Mouse (Mus musculus) thymus, adult 18-20 months (tissue): ENCODE results near the gene Fbxw5.

Experiments used
- DNase-seq, 2 experiments: peaks; one replicate each; pipeline ENCODE4 v3.0.0; 2022; ENCODE audit warnings: mixed read lengths in 2 of 2

Fbxw5 gene

DNA sequence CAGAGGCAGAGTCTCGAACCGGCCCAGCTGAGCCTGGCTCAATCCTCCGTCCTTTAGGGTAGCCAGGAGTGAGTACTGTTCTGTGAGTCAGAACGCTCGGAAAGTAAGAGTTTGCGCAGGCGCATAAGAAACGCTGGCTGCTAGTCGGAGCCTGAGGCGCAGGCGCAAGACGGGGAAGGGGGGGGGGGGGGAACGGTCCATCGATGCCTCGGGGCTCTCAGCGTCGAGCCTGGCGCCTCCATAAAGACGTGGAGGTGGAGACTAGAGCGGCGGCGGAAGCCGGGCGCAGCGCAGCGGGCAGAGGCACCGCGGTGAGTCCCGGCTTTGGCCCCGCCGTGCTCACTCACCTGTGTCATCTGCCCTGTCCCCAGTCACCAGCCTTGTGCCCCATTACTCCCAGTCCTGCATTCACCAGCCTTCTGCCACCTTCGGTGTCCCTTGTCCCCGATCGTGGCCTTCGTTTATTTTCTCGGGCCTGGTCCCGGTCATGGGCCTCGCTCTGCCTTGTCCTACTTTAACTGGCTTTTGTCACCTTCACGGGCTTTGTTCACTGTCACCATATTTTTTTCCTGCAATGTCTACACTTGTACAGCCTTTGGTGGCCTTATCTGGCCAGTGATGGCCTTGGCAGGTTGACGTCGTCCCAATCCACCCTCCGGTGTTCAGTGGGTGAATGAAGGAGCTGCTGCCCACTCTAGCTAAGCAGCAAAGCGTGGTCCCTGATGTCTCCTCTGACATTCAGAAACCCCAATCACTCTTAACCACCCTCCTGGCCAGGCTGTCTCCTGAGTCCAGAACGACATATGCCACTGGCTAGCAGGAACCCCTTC is at the start of gene Fbxw5:
Gene Fbxw5 (plus strand): TSS at position 175 of the 830 bp plus-strand sequence.
- peak; percentile 72 to 81 for DNase-seq

DNA sequence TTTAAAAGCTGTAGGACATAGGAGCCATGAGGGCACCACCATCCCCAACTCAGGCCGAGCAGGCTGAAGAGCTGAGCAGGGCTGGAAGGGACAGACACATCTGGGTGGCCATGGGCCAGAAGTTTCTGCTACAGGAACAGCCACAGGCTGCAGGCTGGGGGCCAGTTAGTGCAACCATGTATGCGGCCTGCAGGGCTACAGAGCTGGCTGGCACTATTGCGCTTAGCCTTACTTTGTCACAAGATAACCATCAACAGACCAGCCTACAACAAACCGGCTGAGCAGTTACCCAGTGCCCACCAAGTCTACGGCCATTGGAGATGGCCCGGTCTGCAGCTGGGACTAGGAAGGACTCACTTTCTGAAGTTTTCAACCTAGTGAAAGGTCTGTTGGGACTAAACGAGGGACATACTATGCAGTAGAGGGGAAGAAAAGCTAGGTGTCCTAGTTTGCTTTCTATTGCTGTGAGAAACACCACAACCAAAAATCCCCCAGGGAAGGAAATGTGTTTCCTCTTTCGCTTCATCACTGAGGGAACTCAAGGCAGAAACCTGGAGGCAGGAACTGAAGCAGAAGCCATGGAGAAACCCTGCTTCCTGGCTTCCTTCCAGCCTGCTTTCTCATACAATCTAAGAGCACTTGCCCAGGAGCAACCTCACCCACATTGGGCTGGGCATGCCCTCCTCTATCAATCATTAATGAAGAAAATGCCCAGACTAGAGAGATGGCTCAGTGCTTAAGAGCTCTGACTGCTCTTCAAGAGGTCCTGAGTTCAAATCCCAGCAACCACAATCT is 49.5 kb upstream of the Fbxw5 start:
- no peak for DNase-seq

DNA sequence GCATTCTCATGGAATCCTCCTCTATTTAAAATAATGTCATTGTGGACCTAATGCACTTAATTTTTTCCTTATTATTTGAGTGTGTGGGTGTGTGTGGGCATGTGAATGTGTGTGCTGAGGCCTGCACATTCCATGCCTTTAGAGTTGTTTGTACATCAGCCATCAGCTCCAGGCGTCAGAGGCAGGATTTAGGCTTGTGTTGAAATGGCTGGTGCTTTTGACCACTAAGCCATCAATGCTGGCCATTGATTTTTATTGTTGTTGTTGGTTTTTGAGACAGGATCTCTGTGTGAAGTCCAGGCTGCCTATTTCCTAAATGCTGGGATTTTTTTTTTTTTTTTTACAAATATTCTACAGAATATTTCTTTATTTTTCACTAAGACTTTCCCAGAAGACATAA is 47.6 kb upstream of the Fbxw5 start:
- no peak for DNase-seq

DNA sequence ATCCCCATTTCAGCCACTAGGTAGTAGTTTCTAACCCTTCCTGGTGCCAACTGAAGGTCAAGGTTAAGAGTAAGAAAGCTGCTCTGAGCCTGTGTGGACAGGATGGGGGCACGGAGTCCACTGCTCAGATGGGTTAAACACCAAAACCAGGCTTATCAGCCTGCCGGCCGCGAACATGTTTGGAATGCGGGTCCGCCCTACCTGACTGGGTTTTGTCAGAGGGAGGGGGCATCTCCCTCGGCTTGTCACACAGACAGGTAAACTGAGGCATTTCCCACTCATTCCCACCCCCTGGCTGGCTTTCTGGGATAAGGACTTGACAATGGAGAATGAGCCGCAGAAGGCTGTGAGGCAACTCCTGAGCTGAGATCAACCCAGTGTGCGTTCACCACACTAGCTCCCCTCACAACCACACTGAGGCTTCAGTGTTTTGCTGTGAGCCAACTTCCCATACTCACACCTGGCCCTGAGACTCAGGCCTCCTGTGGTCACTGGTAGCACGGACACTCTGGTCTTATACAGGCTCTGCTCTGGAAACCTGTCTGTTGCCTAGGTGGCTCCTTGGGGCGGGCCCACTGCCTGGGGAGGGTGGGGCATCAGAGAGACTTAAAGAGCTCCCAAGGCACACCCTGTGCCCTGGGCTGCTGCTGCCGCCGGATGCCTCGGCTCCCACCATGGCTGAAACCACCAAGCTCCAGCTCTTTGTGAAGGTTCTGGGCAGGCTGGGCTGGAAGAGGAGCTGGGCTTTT is 44.2 kb upstream of the Fbxw5 start, which contains the start of gene Clic3:
Gene Clic3 (plus strand): TSS at position 634 of the 749 bp plus-strand sequence.
- DNase-seq = no peak

DNA sequence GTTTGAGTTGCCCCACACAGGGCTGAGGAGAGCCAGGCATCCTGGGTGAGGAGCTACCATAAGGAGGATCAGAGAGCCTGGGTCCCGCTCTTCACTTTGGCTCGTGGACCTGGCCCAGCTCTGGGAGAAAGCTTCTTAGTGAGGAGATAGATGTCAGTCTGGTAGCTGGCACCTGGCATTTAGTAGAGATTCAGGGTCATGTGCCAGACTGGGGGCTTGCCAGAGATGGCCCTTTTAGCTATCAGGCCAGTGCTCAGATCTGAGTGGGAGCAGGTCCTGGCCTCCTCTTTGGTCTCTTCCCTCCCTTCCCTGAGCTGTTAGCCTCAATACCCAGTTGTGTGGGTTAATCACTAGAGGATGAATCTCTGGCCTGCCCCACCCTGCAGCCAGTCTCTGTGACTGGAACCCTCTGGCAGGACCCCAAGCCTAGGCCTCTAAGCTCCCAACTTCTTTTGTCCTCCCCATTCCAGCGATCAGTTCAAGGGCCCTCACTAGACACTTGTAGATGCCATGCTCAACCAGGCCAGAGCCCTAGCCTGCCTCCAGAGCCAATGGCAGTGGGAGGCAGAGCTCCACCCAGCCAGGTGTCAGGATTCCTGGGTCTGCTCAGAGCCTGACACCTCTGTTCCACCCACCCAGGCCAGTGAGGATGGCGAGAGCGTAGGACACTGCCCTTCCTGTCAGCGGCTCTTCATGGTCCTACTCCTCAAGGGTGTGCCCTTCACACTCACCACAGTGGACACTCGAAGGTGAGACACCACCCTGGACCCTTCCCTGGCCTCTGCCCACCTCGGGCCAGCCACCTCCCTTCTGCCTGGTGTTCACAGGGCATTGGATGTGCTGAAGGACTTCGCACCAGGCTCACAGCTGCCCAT is 43.3 kb upstream of the Fbxw5 start:
- no peak for DNase-seq

DNA sequence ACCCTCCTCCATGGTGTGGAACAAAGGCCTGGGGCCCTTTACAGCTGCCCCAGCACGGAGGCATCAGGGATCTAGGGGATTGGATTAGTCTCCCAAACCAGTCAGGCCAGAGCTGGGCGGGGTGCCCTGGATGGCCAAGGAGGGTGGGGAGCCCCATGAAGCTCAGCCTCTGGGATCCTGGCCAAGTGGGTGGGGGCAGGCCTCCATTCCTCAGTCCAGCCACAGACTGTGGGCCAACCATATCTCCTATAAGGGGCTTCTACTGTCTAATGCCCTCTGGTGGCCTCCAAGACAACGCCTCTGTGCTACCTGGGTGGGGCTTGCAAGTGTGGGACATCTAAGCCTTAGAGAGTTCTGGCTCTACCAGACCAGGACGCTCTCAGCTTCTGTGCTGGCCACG is 41.6 kb upstream of the Fbxw5 start:
- DNase-seq = no peak

DNA sequence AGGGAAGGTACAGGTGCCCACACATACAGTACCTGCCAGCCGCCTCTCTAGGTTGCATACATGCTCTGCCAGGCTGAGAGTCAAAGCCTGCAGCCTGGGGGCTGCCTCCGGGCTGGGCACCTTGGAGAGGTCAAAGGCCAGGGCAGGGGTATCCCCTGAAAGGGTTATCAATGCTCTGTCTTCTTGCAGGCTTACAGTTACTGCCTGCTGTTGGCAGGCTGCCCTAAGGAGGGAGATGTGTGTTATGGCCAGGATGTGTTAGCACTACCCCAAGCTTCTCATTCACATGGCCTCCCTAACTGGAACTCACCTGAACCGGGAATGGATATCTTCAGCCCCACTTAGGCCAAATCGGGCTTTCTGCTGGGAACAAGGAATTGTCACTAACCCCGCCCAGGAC is 40.4 kb upstream of the Fbxw5 start:
- no peak for DNase-seq

DNA sequence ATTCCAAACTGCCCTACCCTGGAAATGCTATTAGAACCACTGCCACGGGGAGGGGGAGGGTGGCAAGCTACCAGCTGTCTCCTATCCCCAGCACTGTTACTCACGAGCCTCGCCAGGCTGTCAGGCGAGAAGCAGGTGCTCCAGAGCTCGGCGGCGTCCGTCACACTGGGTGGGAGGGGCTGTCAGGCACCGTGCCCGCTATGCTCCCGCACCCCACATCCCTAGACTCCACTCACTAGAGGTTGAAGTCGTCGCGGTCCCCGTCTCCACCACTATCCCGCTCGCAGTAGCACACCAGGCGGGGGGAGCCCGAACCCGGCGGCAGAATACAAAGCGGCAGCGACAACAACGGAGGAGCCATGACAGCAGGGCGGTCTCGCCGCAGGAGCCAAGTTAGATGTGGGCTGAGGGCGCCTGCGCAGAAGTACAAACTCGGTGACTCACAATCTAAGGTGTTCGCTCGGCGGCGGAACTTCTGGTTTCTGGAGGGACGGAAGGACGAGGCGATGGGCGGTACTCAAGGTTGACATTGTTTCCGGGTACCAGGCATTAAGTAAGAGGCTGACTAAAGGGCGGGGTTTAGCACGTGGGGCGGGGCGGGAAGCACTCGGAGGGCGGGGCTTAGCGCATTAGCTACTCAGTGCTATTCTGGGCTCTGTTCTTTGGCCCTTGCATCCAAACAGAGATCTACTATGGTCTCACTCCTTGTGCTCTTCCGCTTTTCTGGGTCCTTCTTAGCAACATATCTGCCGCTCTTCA is 39.8 kb upstream of the Fbxw5 start, which contains the start of gene Paxx:
Gene Paxx (minus strand): TSS at position 544 of the 759 bp plus-strand sequence.
- peak; percentile 93 to 97 for DNase-seq

DNA sequence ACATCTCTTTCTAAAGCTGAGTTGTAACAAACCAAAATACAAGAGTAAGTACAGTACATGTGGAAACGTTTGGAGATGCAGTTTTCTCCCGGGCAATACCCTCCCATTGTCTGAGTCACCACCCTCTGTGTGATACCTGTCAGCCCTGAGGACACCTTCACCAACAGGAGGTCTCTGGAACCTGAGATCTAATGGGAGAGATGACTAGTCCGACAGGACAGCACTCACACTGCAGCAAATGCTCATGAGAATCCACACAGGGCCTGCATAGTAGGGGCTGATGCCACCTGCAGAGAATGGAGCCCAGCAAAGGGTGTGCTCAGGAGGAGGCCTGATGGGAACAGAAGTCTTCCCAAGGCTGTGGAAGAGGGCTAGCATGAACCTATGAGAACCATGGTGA is 39.1 kb upstream of the Fbxw5 start:
- DNase-seq = no peak

DNA sequence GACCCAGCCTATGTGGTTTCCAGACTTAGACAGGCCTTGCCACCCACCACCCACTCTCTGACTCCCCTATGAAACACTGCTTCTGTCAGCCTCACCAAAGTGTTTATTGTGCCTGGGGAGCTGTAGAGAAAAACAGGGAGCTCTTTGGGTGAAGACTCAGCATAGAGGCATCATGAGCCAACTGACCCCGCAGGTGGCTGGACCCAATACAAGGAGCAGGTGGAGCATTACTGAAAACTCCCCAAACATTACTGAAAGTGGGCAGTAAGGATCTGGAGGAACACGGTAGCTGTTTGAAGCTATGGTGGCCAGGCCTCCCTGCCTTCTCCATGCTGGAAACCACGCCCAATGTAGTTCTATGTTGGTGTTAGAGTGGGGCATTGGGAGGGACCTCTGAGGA is 36.9 kb upstream of the Fbxw5 start:
- DNase-seq = no peak

DNA sequence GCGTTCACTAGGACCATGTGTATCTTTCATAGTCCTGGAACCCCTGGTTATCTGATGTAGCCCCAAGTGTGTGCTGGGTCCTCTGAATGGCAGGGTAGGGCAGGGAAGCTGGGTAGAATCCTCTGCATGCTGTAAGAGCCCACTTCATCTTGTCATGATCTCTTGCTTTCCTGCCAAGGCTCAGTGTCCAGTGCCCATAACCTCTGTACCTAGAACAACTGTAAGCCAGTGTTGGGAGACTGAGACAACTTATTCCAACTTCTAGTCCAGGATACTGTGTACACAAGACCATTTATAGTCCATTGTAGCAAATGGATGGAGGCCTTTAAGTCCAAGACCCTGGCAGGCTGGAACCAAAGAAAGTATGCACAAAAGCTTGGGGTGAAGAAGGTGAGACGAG is 35.3 kb upstream of the Fbxw5 start:
- no peak for DNase-seq

DNA sequence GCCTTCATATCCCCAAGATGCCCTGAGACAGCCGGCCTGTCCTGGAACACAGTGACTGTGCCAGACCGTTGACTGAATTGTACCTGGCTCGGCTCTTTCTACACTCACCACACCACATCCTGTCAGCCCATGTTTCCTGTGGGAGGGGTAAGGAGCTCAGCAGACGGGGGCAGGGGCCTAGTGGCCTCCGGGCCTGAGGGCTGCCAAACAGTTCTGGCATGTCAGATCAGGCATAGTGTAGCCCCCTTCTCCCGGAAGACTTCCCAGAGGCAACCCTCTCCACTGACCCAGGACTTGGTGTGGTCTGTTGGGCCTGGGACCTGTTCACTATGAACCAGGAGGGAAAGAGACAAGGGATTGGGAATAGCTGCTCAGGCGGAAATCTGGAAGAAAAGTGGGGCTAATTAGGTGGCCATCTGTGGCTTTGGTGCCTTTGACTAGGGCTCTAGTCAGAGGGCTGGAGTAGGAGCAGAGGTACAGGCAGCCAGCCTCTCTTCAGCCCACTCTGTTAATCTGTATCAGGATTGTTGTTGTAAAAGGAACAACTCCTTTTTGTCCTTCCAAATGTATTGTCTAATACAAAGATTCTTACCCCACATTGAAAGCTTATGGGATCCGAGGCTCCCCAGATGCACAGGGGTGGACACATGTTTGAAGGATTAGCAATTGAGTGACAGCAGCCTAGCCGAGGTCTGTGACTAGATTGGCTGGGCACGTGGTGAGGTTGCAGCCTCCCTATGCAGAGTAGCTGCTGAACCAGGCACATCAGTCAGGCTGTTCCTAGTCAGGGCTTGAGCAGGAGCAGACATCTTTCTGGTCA is 34.5 kb upstream of the Fbxw5 start:
- DNase-seq = peak; percentile 71 to 86

DNA sequence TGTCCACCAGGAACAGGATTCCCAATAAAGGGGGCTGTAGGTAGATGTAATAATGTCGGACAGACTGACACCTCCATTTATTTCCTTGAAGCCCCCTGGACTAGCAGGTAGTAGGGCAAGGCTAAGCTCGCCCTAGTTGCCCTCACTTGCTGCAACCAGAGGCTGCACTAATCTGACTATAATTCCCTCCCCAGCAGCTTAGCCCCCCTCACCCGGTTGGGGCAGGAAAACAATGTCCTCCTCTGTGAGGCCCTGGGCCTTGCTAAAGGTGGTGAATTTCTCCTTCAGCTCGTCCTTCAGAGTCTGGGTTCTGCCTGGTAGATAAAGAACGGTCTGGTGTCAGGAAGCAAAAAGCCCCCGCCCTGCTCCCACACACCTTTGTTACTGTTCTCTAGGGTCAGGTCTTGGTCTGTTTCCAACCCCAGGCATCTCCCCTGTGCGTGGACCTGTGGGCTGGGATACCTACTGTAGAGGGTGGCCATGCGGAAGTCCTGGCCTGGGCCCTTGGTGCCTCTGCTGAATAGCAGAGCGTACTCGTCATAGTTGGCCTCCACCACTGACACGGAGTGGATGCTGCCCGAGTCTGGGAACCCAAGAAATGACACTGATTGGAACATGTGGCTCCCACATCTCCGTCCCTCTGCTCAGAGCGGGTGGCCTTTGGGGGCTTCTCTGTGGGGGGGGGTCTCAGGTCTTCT is 32.8 kb upstream of the Fbxw5 start:
- DNase-seq = no peak

DNA sequence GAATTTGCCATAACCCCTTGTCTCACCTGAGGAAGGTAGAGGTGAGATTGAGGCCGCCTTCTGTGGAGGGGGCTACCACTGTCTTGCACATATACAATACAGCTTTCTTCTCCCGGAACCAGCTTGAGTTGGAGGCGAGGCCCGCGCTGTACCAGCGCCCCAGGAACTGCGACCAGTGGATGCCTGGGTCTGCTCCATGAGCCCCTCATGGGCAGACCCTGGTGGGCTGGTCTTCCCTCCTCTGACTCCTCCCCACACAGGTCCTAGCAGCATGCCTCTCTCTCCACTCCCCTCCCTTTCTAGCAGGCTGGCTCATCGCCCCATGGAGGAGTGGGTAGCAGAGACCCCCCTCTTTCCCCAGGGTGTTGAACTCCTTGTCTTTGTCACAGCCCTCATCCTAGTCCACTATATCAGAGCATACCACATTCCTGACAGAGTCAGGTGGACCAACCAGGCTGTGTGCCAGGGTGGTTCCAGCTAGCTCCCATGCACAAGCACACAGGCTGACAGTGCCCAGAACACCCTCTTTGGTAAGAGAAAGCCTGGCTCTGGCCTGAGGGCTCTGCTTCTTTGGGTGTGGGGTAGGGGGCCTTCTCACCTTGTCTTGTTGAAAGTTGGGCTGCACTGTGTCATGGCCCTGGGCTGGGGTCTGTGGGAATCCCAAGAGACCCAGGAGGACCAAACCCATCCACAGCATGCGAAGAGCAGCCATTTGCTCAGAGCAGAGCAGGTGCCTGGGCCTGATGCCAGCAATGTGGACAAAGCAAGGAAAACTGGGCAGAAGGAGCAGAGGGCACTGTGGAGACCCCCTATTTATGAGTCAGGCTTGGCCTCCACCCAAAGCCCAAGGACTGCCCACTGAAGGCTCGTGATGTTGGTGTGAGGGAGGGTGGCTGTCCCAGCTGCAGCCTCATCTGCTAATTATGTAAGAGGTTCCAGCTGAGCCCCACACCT is 31.3 kb upstream of the Fbxw5 start:
- no peak for DNase-seq

DNA sequence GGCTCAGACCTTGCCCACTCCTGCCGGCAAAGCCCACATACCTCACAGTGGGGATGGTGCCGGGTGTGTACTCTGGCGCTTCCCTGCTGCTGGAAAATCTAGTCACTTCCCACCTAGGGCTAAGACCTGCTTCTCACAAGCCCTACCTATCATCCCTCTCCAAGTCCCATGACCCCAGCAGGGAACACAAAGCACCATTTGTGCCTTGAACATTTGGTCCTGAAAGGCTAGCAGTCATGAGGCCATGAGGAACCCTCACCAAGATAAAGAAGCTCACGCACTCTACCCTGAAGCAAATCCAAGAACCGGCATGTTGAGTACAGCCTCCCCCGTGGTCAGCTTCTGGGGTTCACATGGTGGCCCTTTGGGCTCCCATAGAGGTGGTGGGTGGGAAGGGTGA is 30.6 kb upstream of the Fbxw5 start, which contains the start of gene Ptgds:
Gene Ptgds (minus strand): TSS at position 78 of the 400 bp plus-strand sequence.
- DNase-seq = no peak

DNA sequence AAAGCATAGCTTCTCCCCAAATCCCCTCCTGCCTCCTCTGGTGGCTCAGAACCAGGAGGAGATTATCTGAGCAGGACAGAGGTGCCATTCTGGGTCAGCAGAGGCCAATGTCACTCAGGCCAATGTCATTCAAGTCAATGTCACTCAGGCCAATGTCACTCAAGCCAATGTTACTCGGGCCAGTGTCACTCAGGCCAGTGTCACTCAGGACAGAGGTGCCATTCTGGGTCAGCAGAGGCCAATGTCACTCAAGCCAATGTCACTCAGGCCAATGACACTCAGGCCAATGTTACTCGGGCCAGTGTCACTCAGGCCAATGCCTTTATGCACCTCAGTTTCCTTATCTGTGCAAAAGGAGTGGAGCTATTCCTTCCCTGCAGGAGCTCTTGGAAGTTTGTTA is 28.0 kb upstream of the Fbxw5 start:
- DNase-seq = no peak

DNA sequence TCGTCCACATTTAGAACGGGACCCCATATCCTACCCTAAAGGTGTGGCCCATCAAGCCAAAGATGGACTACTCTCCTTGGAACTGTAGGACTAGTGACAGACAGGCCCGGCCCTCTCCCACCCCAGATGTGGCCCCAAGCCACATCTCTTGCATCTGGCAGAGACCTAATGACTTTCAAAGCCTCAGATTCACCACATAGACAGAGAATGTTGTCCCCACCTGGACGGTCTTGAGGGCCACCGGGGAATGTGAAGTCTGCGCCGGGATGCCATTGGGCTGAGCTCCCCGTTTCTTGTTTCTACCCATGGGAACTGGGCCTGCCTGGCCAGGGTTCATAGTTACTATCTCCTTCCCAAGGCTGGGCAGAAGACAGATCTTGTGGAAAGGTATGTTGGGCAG is 23.0 kb upstream of the Fbxw5 start:
- DNase-seq = no peak

DNA sequence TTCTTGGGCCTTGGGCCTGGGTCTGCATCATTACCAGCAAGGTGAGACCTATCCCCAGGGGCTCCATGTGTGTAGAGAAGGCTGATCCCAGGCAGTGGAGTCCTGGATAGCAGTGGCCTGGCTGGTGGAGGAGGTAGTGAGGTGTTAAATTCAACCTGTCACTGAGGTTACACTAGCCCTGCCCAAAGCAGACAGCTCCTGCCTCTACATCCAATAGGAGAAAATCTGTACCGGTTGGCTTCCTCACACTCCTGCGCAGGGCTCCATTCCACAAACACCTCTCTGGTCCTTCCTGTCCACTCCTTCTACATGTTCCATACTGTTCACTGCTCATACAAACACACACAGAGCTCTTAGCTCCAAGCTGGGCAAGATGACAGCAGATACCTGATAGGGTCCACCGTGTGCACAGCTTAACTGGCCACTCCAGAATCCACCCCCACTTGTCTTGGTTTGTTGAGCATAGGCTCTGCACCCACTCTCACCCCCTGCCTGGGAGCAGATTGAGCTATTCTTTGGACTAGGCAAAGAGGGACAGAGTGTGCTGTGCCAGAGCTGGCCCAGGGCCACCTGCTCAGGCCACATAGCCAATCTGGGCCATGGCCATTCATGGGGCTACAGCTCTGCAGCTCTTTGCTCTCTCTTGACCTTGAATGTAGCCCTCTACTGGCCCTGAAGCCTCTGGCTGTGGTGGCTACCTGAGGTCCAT is 22.4 kb upstream of the Fbxw5 start:
- DNase-seq = no peak
